Mouse (Mus musculus): ENCODE data around the gene Mctp2. TPM values are rescaled to one million over a fixed set of nuclear protein-coding genes. Genes with fewer than 3 reads are reported as not detected.

Mctp2 gene
- 0.53 and 0.70 TPM in 2 replicates for polyA plus RNA-seq (2016; fragmentation: Nextera tagmentation; extraction: Ambion mirVana)

DNA sequence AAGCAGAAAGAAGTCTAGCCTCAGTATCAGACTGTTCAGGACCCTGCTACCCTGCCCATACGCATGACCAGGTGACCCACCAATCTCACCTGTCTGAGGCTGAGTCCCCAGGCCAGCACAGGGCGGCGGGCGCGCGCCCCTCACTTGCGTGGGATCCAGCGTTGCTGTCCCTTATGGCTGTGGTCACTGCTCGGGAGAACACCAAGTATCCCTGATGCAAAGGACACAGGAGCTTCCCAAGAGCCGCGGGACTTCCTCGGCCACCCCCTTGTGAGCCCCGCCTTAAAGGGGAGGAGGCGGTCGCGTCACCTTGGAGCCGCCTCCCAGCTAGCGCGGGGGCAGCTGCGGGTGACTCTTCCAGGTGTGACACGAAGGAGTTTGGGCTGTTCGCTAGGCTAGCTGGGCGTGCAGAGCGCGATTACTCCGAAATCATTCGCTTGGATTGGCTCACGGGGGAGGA is at the start of gene Mctp2:
Gene Mctp2, minus strand, starts transcription at position 227 of the 460 bp plus-strand sequence.
- H3K36me3 ChIP-seq, result no peaks in the 10 kb centered on the region
- H3K27ac ChIP-seq (ENCODE audit: poor library complexity, severe bottlenecking), result no peak within 1 kb of the TSS
- H3K4me1 ChIP-seq (replicated peaks), result peaks cover 15% of the 10 kb centered on the region; the same call in 1 of the 2 replicates
- H3K9ac ChIP-seq, result peak within 1 kb of the TSS; percentile 67
- no peaks in the 10 kb centered on the region for H3K9me3 ChIP-seq (replicated peaks)
- peak within 1 kb of the TSS; percentile 65 for H3K4me3 ChIP-seq
- under 1% methylated on average over 28 of the region's 28 CpGs for WGBS
- peak; percentile 57; the same call in 1 of the 2 replicates for ATAC-seq (ENCODE audit: insufficient number of reproducible peaks, low FRiP score)
- H3K4me2 ChIP-seq, result peak within 1 kb of the TSS; percentile 100
- peaks cover 11% of the 10 kb centered on the region; the same call in 1 of the 2 replicates for H3K27me3 ChIP-seq (replicated peaks)

DNA sequence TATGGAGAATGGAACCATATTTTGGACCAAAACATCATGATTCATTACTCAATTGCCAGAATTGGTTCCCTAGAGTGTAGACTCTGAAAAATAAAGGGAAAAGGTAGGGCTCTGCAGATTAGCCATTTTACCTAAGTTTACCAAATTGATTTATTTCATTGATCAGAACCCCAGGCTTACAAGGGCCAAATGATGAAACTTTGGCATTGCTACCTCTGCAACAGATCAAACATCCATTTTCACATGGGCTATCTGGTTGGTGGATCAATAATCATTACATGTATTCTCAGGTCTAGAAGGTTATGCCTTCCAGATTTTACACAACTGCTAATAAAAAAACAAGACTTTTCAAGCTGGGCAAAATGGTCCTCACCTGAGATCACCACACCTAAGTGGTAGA is 39.5 kb upstream of the Mctp2 start:
- Histone ChIP-seq H3K9me3 (replicated peaks) (no peaks in the 10 kb centered on the region), H3K27me3 (replicated peaks) (no peaks in the 10 kb centered on the region), H3K36me3 (no peaks in the 10 kb centered on the region), H3K4me3 (no peak overlapping the region), H3K4me1 (replicated peaks) (no peaks in the 10 kb centered on the region), H3K27ac (ENCODE audit: poor library complexity, severe bottlenecking) (no peak overlapping the region), H3K9ac (no peak overlapping the region), H3K4me2 (no peak overlapping the region)
- ATAC-seq (ENCODE audit: insufficient number of reproducible peaks, low FRiP score), result no peak

DNA sequence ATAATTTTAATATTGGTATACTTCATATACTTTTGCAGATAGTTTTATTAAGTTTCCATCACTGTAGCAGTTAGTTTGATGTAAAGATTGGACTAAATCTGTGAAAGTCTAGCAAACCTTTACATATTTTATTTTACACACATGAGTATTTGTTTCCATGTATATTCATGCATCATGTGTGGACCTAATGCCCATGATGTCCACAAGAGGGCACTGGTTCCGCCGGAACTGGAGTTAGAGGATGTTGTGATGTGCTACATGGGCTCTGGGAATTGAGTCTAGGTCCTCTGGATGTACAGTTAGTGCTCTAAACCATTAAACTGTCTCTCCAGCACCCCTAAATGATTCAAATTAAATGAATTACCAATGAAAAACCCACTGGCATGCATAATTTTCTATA is 37.3 kb upstream of the Mctp2 start:
- no peak overlapping the region for H3K27ac ChIP-seq (ENCODE audit: poor library complexity, severe bottlenecking)
- H3K4me2 ChIP-seq, result no peak overlapping the region
- no peak overlapping the region for H3K9ac ChIP-seq
- H3K9me3 ChIP-seq (replicated peaks), result no peaks in the 10 kb centered on the region
- H3K4me3 ChIP-seq, result no peak overlapping the region
- no peaks in the 10 kb centered on the region for H3K27me3 ChIP-seq (replicated peaks)
- H3K36me3 ChIP-seq, result no peaks in the 10 kb centered on the region
- no peak for ATAC-seq (ENCODE audit: insufficient number of reproducible peaks, low FRiP score)
- WGBS, result 61% methylated on average over 2 of the region's 2 CpGs
- no peaks in the 10 kb centered on the region for H3K4me1 ChIP-seq (replicated peaks)

DNA sequence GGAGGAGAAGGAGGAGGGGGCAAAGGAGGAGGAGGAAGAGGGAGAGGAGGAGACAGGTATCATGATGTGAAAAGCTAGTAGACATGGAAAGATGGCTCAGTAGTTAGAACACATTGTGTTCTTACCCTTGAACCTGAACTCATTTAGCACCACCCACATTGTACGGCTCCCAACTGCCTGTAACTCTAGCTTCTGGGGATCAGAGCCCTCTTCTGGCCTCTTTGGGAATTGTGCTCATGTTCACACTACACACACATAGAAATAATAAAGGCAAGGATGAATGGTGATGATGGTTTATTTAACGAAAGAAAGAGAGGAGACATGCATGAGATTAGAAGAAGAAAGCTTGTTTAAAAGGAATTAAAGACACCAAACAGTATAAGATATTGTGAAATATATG is 36.4 kb upstream of the Mctp2 start:
- no peaks in the 10 kb centered on the region for H3K27me3 ChIP-seq (replicated peaks)
- no peak overlapping the region for H3K9ac ChIP-seq
- no peak overlapping the region for H3K4me2 ChIP-seq
- WGBS, result 62% methylated on average over 2 of the region's 2 CpGs
- no peak overlapping the region for H3K4me3 ChIP-seq
- ATAC-seq (ENCODE audit: insufficient number of reproducible peaks, low FRiP score), result no peak
- H3K36me3 ChIP-seq, result no peaks in the 10 kb centered on the region
- H3K27ac ChIP-seq (ENCODE audit: poor library complexity, severe bottlenecking), result no peak overlapping the region
- no peaks in the 10 kb centered on the region for H3K9me3 ChIP-seq (replicated peaks)
- H3K4me1 ChIP-seq (replicated peaks), result no peaks in the 10 kb centered on the region

DNA sequence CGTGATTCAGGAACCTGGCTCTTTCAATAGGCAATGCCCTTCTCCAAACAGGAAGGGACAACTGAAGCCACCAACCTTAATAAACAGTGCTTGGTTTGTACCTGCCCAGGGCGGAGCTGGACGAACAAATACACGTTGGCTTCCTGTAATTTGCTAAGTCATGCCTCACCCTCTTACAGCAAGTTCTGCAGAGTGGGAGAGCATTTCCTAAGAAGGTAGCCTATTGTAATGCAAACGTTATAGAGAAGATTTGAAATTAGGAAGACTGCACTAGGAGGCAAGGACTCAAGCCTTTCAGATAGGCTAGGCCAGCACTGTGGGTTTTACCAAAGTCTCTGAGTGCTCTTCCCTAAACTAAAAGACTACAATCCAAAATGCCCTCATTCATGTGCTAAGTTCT is 19.6 kb upstream of the Mctp2 start:
- Histone ChIP-seq H3K9me3 (replicated peaks) (no peaks in the 10 kb centered on the region), H3K4me3 (no peak overlapping the region), H3K27ac (ENCODE audit: poor library complexity, severe bottlenecking) (no peak overlapping the region), H3K27me3 (replicated peaks) (no peaks in the 10 kb centered on the region), H3K36me3 (no peaks in the 10 kb centered on the region), H3K4me1 (replicated peaks) (no peaks in the 10 kb centered on the region), H3K9ac (no peak overlapping the region), H3K4me2 (no peak overlapping the region)
- no peak for ATAC-seq (ENCODE audit: insufficient number of reproducible peaks, low FRiP score)
- WGBS, result 74% methylated on average over 5 of the region's 5 CpGs

DNA sequence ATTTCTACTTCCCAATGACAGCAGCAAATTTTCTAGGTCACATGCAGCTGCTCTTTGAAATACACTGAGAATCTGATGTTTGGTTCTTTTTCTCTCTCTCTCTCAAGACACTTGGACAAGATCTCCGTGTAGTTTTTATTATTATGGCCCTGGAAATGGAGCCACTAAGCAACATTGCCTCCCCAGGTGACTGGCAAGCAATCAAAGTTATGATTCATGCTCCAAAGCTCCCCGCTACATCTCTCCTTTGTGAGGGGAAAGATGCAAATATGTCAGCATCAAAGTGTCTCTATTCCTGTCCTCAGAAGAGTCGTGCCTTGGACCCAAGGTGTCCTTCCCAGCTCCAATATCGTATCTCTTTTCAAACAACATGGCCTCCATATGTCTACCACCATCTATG is 14.5 kb upstream of the Mctp2 start:
- H3K9me3 ChIP-seq (replicated peaks), result no peaks in the 10 kb centered on the region
- no peak overlapping the region for H3K9ac ChIP-seq
- H3K4me1 ChIP-seq (replicated peaks), result no peaks in the 10 kb centered on the region
- H3K27me3 ChIP-seq (replicated peaks), result no peaks in the 10 kb centered on the region
- ATAC-seq (ENCODE audit: insufficient number of reproducible peaks, low FRiP score), result no peak
- H3K27ac ChIP-seq (ENCODE audit: poor library complexity, severe bottlenecking), result no peak overlapping the region
- 75% methylated on average over 4 of the region's 4 CpGs for WGBS
- no peaks in the 10 kb centered on the region for H3K36me3 ChIP-seq
- H3K4me2 ChIP-seq, result no peak overlapping the region
- no peak overlapping the region for H3K4me3 ChIP-seq

DNA sequence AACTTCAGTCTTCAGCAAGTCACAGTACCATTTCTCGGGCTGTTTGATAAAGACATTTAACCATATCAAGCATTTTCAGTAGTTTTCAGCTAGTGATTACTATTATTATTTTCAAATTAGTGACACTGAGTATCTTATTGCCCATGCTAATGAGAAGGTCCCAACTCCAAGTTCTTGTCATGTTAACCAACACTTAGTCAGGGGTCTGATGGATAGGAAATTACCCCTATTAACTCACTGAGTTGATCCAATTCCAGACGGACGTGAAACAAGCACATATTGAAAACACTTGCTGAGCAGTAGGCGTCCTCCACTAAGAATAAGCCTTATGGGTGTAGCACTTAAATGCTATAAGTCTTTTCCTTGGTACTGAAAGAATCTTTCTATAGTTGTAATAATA is 14.0 kb upstream of the Mctp2 start:
- 81% methylated on average over 4 of the region's 4 CpGs for WGBS
- H3K27ac ChIP-seq (ENCODE audit: poor library complexity, severe bottlenecking), result no peak overlapping the region
- no peak overlapping the region for H3K4me3 ChIP-seq
- H3K27me3 ChIP-seq (replicated peaks), result no peaks in the 10 kb centered on the region
- H3K36me3 ChIP-seq, result no peaks in the 10 kb centered on the region
- H3K4me1 ChIP-seq (replicated peaks), result no peaks in the 10 kb centered on the region
- H3K4me2 ChIP-seq, result no peak overlapping the region
- no peaks in the 10 kb centered on the region for H3K9me3 ChIP-seq (replicated peaks)
- no peak for ATAC-seq (ENCODE audit: insufficient number of reproducible peaks, low FRiP score)
- H3K9ac ChIP-seq, result no peak overlapping the region

DNA sequence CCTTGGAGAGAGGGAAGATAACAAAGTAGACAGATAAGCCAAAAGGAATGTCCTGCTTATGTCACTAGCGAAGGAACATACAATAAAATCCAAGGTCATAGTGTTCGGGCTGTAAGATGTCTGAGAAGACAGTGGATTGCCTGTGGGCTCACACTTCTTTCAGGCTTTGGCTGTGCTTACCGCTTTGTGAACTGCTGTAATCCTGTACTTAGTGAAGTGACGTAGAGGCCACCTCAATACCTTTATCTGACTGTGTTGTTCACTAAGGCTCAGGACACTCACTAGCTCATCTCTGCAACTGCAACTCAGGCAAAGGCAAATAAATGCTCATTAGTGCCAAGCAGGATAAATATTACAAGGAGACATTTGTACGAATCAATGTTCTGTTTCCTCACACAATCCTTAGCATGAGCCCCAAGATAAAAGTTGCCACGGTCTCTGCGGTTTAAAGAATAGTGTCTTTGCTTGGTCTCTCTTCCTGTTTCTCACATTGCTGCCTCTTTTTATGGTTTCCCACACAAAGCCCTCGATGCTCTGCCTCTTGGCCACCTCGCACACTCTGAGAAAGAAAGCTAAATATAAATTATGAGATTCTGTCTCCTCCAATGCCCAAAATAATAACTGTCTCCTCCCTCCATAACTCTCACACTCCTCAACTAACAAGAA is 8.1 kb upstream of the Mctp2 start:
- no peaks in the 10 kb centered on the region for H3K9me3 ChIP-seq (replicated peaks)
- H3K4me2 ChIP-seq, result no peak overlapping the region
- no peak overlapping the region for H3K27ac ChIP-seq (ENCODE audit: poor library complexity, severe bottlenecking)
- H3K4me1 ChIP-seq (replicated peaks), result no peaks in the 10 kb centered on the region; the same call in 1 of the 2 replicates
- ATAC-seq (ENCODE audit: insufficient number of reproducible peaks, low FRiP score), result no peak
- 60% methylated on average over 9 of the region's 9 CpGs for WGBS
- no peak overlapping the region for H3K9ac ChIP-seq
- H3K4me3 ChIP-seq, result no peak overlapping the region
- no peaks in the 10 kb centered on the region for H3K36me3 ChIP-seq
- H3K27me3 ChIP-seq (replicated peaks), result no peaks in the 10 kb centered on the region

DNA sequence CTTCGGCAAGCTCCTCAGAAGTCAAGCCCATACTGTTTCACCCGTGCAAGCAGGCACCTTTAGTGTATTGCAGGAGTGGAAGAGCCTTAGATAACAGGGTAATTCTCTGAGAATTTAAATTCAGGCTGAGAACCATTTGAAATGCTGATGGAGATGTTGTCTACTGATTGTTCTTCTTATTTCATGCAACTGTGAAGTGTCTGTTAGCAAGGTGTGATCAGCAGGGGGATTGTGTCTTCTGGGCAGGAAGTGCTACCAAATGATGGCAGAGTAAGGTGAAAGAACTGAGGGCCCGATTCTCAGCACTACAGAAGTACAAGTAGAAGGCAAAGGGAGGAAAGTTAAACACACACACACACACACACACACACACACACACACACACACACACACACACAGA is 7.5 kb upstream of the Mctp2 start:
- Histone ChIP-seq H3K9me3 (replicated peaks) (no peaks in the 10 kb centered on the region), H3K36me3 (no peaks in the 10 kb centered on the region), H3K27ac (ENCODE audit: poor library complexity, severe bottlenecking) (no peak overlapping the region), H3K9ac (no peak overlapping the region), H3K4me1 (replicated peaks) (no peaks in the 10 kb centered on the region; the same call in 1 of the 2 replicates), H3K4me2 (no peak overlapping the region), H3K4me3 (no peak overlapping the region), H3K27me3 (replicated peaks) (no peaks in the 10 kb centered on the region)
- ATAC-seq (ENCODE audit: insufficient number of reproducible peaks, low FRiP score), result no peak
- 56% methylated on average over 2 of the region's 3 CpGs for WGBS

DNA sequence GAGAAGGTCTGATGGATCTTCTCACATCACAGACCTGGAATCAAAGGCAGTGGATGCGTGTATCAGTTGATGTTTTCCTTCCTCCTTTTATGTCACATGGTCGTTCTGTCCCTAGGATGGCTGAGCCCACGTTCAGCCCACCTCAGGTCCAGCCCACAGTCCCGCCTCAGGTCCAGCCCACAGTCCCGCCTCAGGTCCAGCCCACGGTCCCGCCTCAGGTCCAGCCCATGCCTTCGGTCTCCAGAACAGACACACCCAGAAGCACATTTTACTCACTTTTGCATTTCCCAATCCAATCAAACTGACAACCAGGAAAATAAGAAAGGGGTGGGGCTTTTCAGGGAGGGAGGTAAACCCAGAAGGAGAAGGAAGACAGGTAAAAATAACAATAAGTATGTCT is 5.2 kb upstream of the Mctp2 start:
- H3K4me3 ChIP-seq, result no peak overlapping the region
- no peak for ATAC-seq (ENCODE audit: insufficient number of reproducible peaks, low FRiP score)

DNA sequence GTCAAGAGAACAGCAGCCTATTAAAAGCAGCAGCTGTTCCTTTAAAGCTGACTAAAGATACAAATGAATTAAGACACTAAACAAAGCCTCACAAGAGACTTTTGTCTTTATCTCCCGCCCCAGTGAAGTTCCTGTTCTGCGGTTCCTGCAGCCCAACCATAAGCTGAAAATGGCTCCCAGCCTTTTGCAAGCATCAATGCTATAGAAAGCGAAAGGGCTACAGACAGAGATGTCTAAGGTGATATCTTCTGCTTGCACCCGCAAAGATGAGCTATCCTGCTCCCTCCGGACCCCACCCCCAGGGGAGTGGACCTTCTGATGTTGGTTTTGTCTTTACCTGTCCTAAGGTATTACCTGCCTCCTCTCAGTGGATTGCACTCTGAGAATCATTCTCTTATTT is 1.7 kb upstream of the Mctp2 start:
- Histone ChIP-seq H3K27ac (ENCODE audit: poor library complexity, severe bottlenecking) (no peak overlapping the region), H3K4me3 (no peak overlapping the region), H3K4me1 (replicated peaks) (peaks cover 15% of the 10 kb centered on the region; the same call in 1 of the 2 replicates), H3K4me2 (no peak overlapping the region), H3K36me3 (no peaks in the 10 kb centered on the region), H3K9me3 (replicated peaks) (no peaks in the 10 kb centered on the region), H3K9ac (no peak overlapping the region), H3K27me3 (replicated peaks) (peaks cover 11% of the 10 kb centered on the region; the same call in 1 of the 2 replicates)
- 66% methylated on average over 5 of the region's 5 CpGs for WGBS
- ATAC-seq (ENCODE audit: insufficient number of reproducible peaks, low FRiP score), result no peak

More for the DNA sequence above, 5.2 kb upstream of the Mctp2 start:
- H3K4me1 ChIP-seq (replicated peaks), result peaks cover 4% of the 10 kb centered on the region
- H3K9me3 ChIP-seq (replicated peaks), result no peaks in the 10 kb centered on the region
- H3K4me2 ChIP-seq, result no peak overlapping the region
- H3K9ac ChIP-seq, result no peak overlapping the region
- no peaks in the 10 kb centered on the region for H3K36me3 ChIP-seq
- 56% methylated on average over 8 of the region's 8 CpGs for WGBS
- 0 out of 2 replicates have a peak, but pooled peaks cover under 1% of the 10 kb centered on the region for H3K27me3 ChIP-seq (replicated peaks)
- H3K27ac ChIP-seq (ENCODE audit: poor library complexity, severe bottlenecking), result no peak overlapping the region

DNA sequence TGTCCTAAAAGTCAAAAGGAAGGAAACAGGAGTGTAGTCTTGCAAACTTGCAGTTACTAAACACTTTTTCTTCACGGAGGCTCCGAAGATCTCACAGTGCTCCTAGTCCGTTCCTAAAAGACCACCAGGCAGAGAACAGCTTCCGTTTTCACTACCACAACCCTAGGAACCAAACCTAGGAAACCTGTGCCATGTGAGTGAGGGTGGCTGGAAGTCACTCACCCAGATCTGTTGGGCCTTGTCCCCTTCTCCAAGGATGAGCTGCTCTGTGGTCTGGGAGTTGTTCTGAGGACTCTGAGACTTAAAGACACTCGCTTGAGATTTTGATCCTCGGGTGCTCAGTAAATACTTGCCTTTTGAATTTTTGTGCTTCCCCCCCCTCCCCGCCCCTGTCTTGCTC is 439 bp upstream of the Mctp2 start:
- H3K4me2 ChIP-seq, result peak overlapping the region; percentile 100
- ATAC-seq (ENCODE audit: insufficient number of reproducible peaks, low FRiP score), result no peak
- H3K9me3 ChIP-seq (replicated peaks), result no peaks in the 10 kb centered on the region
- H3K27ac ChIP-seq (ENCODE audit: poor library complexity, severe bottlenecking), result no peak overlapping the region
- 5% methylated on average over 6 of the region's 7 CpGs for WGBS
- peaks cover 11% of the 10 kb centered on the region; the same call in 1 of the 2 replicates for H3K27me3 ChIP-seq (replicated peaks)
- no peaks in the 10 kb centered on the region for H3K36me3 ChIP-seq
- peaks cover 15% of the 10 kb centered on the region; the same call in 1 of the 2 replicates for H3K4me1 ChIP-seq (replicated peaks)
- peak overlapping the region; percentile 65 for H3K4me3 ChIP-seq
- H3K9ac ChIP-seq, result peak overlapping the region; percentile 67; the same call in 1 of the 2 replicates

Data from heart, embryonic 12.5 days (tissue).